Mouse (Mus musculus) limb, embryonic 12.5 days (tissue): Measurements from ENCODE around the gene Myh9. TPM values are rescaled to one million over a fixed set of nuclear protein-coding genes. Genes with fewer than 3 reads are reported as not detected.
A peak's percentile ranks its signal among the peaks of the same experiment; 100 is the strongest.

Source experiments
- ATAC-seq: fragments of 200-750 bp; cut with Nextera tagmentation; 2 replicates; pipeline ENCODE4 v1.8.0; 2017; ENCODE audit warnings: low read depth, moderate TSS enrichment; ENCODE audit not compliant: insufficient number of reproducible peaks, insufficient read depth, low FRiP score, low TSS enrichment
- H3K27ac ChIP-seq: fragments of 300-500 bp; sonication (generic); 2 replicates; pipeline ENCODE4 v1.5.1; 2016; ENCODE audit warnings: mild to moderate bottlenecking, moderate library complexity
- H3K27me3 ChIP-seq: fragments of 300-500 bp; sonication (generic); 2 replicates; pipeline ENCODE4 v1.6.1; 2016; ENCODE audit warnings: mild to moderate bottlenecking, moderate library complexity
- H3K36me3 ChIP-seq: fragments of 300-500 bp; sonication (generic); 2 replicates; pipeline ENCODE4 v1.6.1; 2016; ENCODE audit warnings: mild to moderate bottlenecking, moderate library complexity
- H3K4me1 ChIP-seq: fragments of 300-500 bp; sonication (generic); replicated peaks from 2 replicates; pipeline ENCODE4 v1.6.1; 2016
- H3K4me2 ChIP-seq: fragments of 300-500 bp; sonication (generic); 2 replicates; pipeline ENCODE4 v1.6.1; 2016; ENCODE audit warnings: mild to moderate bottlenecking, moderate library complexity
- H3K4me3 ChIP-seq: fragments of 300-500 bp; sonication (generic); replicated peaks from 2 replicates; pipeline ENCODE4 v1.5.1; 2016; ENCODE audit warnings: mild to moderate bottlenecking
- H3K9ac ChIP-seq: fragments of 300-500 bp; sonication (generic); replicated peaks from 2 replicates; pipeline ENCODE4 v1.6.1; 2016; ENCODE audit warnings: mild to moderate bottlenecking, moderate library complexity
- H3K9me3 ChIP-seq: fragments of 300-500 bp; sonication (generic); 2 replicates; pipeline ENCODE4 v1.6.1; 2016; ENCODE audit warnings: mild to moderate bottlenecking, moderate library complexity
- WGBS: fragments of 180-500 bp; shearing (Covaris S2); methylation state at CpG from one replicate; pipeline ENCODE4 v1.1.7; 2016; 5-methylcytosine and 5-hydroxymethylcytosine counted together
- polyA plus RNA-seq: library from polyadenylated mRNA; unstranded; fragments of >200 nt; fragmentation: Nextera tagmentation; extraction: Ambion mirVana; gene quantifications from 2 replicates; pipeline ENCODE4 v1.2.1, GENCODE M21; 2016

Gene Myh9
- polyA plus RNA-seq, 1 experiment from 2014 or later = 40.0 TPM

GRCm38 (mm10) chr15:77775186-77775963 lies 66.6 kb downstream of the Myh9 start:
- no peaks in the 10 kb centered on the region for H3K4me1 ChIP-seq
- no peaks in the 10 kb centered on the region for H3K9me3 ChIP-seq
- no peak overlapping the region for H3K4me2 ChIP-seq
- no peak overlapping the region for H3K27ac ChIP-seq
- no peak overlapping the region for H3K9ac ChIP-seq
- H3K36me3 ChIP-seq = peaks cover 98% of the 10 kb centered on the region
- 65% methylated on average over 20 of the region's 20 CpGs for WGBS
- no peak overlapping the region for H3K4me3 ChIP-seq
- no peak for ATAC-seq
- H3K27me3 ChIP-seq = no peaks in the 10 kb centered on the region

GRCm38 (mm10) chr15:77774303-77774702 lies 67.7 kb downstream of the Myh9 start:
- 96% methylated on average over 10 of the region's 10 CpGs for WGBS
- peaks cover 98% of the 10 kb centered on the region for H3K36me3 ChIP-seq
- H3K27me3 ChIP-seq = no peaks in the 10 kb centered on the region
- ATAC-seq = no peak
- H3K4me2 ChIP-seq = no peak overlapping the region
- no peak overlapping the region for H3K27ac ChIP-seq
- no peak overlapping the region for H3K9ac ChIP-seq
- H3K4me3 ChIP-seq = no peak overlapping the region
- no peaks in the 10 kb centered on the region for H3K4me1 ChIP-seq
- no peaks in the 10 kb centered on the region for H3K9me3 ChIP-seq

GRCm38 (mm10) chr15:77773099-77773915 lies 68.7 kb downstream of the Myh9 start:
- H3K4me2 ChIP-seq = no peak overlapping the region
- H3K4me1 ChIP-seq = no peaks in the 10 kb centered on the region
- no peak overlapping the region for H3K27ac ChIP-seq
- 94% methylated on average over 19 of the region's 19 CpGs for WGBS
- no peak overlapping the region for H3K9ac ChIP-seq
- no peaks in the 10 kb centered on the region for H3K9me3 ChIP-seq
- no peak for ATAC-seq
- H3K4me3 ChIP-seq = no peak overlapping the region
- peaks cover 98% of the 10 kb centered on the region for H3K36me3 ChIP-seq
- no peaks in the 10 kb centered on the region for H3K27me3 ChIP-seq

- H3K27me3 ChIP-seq = no peaks in the 10 kb centered on the region
- H3K27ac ChIP-seq = no peak overlapping the region
- H3K4me2 ChIP-seq = no peak overlapping the region
- ATAC-seq = no peak
- 93% methylated on average over 9 of the region's 9 CpGs for WGBS
- no peaks in the 10 kb centered on the region for H3K9me3 ChIP-seq
- peaks cover 98% of the 10 kb centered on the region for H3K36me3 ChIP-seq
- no peak overlapping the region for H3K4me3 ChIP-seq
- H3K9ac ChIP-seq = no peak overlapping the region
- no peaks in the 10 kb centered on the region for H3K4me1 ChIP-seq
These were observed 71.0 kb downstream of the Myh9 start for GRCm38 (mm10) chr15:77770942-77771341.

- ATAC-seq = no peak
- H3K36me3 ChIP-seq = peaks cover 98% of the 10 kb centered on the region
- 0 out of 2 replicates have a peak, but pooled peaks cover 3% of the 10 kb centered on the region for H3K4me1 ChIP-seq
- no peaks in the 10 kb centered on the region for H3K9me3 ChIP-seq
- no peak overlapping the region for H3K9ac ChIP-seq
- no peaks in the 10 kb centered on the region for H3K27me3 ChIP-seq
- no peak overlapping the region for H3K4me3 ChIP-seq
- H3K4me2 ChIP-seq = no peak overlapping the region
- no peak overlapping the region for H3K27ac ChIP-seq
- 95% methylated on average over 5 of the region's 5 CpGs for WGBS
These were observed 71.6 kb downstream of the Myh9 start for GRCm38 (mm10) chr15:77770341-77770740.

- Histone ChIP-seq H3K4me2 (no peak overlapping the region), H3K4me3 (no peak overlapping the region), H3K9me3 (no peaks in the 10 kb centered on the region), H3K9ac (no peak overlapping the region), H3K36me3 (peaks cover 100% of the 10 kb centered on the region), H3K27ac (no peak overlapping the region), H3K27me3 (no peaks in the 10 kb centered on the region), H3K4me1 (0 out of 2 replicates have a peak, but pooled peaks cover 10% of the 10 kb centered on the region)
- ATAC-seq = no peak
- WGBS = 93% methylated on average over 11 of the region's 11 CpGs
These were observed 75.0 kb downstream of the Myh9 start for GRCm38 (mm10) chr15:77766981-77767380.

- H3K36me3 ChIP-seq = peaks cover 99% of the 10 kb centered on the region
- 90% methylated on average over 16 of the region's 16 CpGs for WGBS
- ATAC-seq = no peak
These were observed 76.4 kb downstream of the Myh9 start for GRCm38 (mm10) chr15:77765484-77766093.

GRCm38 (mm10) chr15:77764391-77765006 lies 77.5 kb downstream of the Myh9 start:
- no peak overlapping the region for H3K9ac ChIP-seq
- ATAC-seq = 0 out of 2 replicates have a peak, but pooled peaks have one; percentile 27
- 0 out of 2 replicates have a peak, but pooled peaks cover 10% of the 10 kb centered on the region for H3K4me1 ChIP-seq
- H3K9me3 ChIP-seq = no peaks in the 10 kb centered on the region
- no peaks in the 10 kb centered on the region for H3K27me3 ChIP-seq
- WGBS = 73% methylated on average over 13 of the region's 13 CpGs
- no peak overlapping the region for H3K4me3 ChIP-seq
- H3K36me3 ChIP-seq = peaks cover 96% of the 10 kb centered on the region
- H3K4me2 ChIP-seq = no peak overlapping the region
- H3K27ac ChIP-seq = peak overlapping the region; percentile 31; the same call in 1 of the 2 replicates

More at GRCm38 (mm10) chr15:77765484-77766093, 76.4 kb downstream of the Myh9 start:
- H3K27me3 ChIP-seq = no peaks in the 10 kb centered on the region
- H3K4me3 ChIP-seq = no peak overlapping the region
- 0 out of 2 replicates have a peak, but pooled peaks cover 10% of the 10 kb centered on the region for H3K4me1 ChIP-seq
- H3K4me2 ChIP-seq = no peak overlapping the region
- H3K9me3 ChIP-seq = no peaks in the 10 kb centered on the region
- 0 out of 2 replicates have a peak overlapping the region, but pooled peaks have one; percentile 23 for H3K9ac ChIP-seq
- peak overlapping the region; percentile 23; the same call in 1 of the 2 replicates for H3K27ac ChIP-seq

GRCm38 (mm10) chr15:77763702-77764101 lies 78.3 kb downstream of the Myh9 start:
- Histone ChIP-seq H3K27ac (no peak overlapping the region), H3K9ac (no peak overlapping the region), H3K4me2 (no peak overlapping the region), H3K27me3 (no peaks in the 10 kb centered on the region), H3K9me3 (no peaks in the 10 kb centered on the region), H3K36me3 (peaks cover 88% of the 10 kb centered on the region), H3K4me1 (0 out of 2 replicates have a peak, but pooled peaks cover 10% of the 10 kb centered on the region), H3K4me3 (no peak overlapping the region)
- 94% methylated on average over 11 of the region's 11 CpGs for WGBS
- no peak for ATAC-seq

GRCm38 (mm10) chr15:77763050-77763449 lies 78.9 kb downstream of the Myh9 start:
- ATAC-seq = no peak
- WGBS = 87% methylated on average over 16 of the region's 16 CpGs
- H3K27me3 ChIP-seq = no peaks in the 10 kb centered on the region
- no peak overlapping the region for H3K4me3 ChIP-seq
- H3K36me3 ChIP-seq = peaks cover 82% of the 10 kb centered on the region
- H3K4me1 ChIP-seq = 0 out of 2 replicates have a peak, but pooled peaks cover 10% of the 10 kb centered on the region
- no peaks in the 10 kb centered on the region for H3K9me3 ChIP-seq
- H3K9ac ChIP-seq = no peak overlapping the region
- no peak overlapping the region for H3K27ac ChIP-seq
- H3K4me2 ChIP-seq = no peak overlapping the region
